Mouse (Mus musculus) liver, embryonic 16.5 days (tissue): ENCODE measurements around the gene Prss22. TPM values are rescaled to one million over a fixed set of nuclear protein-coding genes. Genes with fewer than 3 reads are reported as not detected.

Source experiments
- microRNA-seq: library from miRNA; unstranded; fragments of <30 nt; microRNA quantifications from one replicate; pipeline ENCODE4, GENCODE M21; 2016
- polyA plus RNA-seq: library from polyadenylated mRNA; unstranded; fragments of >200 nt; fragmentation: Nextera tagmentation; extraction: Ambion mirVana; gene quantifications from 2 replicates; pipeline ENCODE4 v1.2.1, GENCODE M21; 2015

The Prss22 gene
- polyA plus RNA-seq, 1 experiment from 2014 or later: not detected

Small RNA genes lying within 50 kb of the gene (microRNA-seq; reads per million reads assigned to microRNA genes)
- not detected for gene Gm27700

Other genes starting within 250 kb of the Prss22 start
- gene Flywch1, start 226.5 kb downstream of the Prss22 start, polyA plus RNA-seq: 8.6 and 10.6 TPM in 2 replicates
- gene Flywch2, start 212.0 kb downstream of the Prss22 start, polyA plus RNA-seq: 0.64 and 0.86 TPM in 2 replicates
- gene Srrm2, start 207.6 kb downstream of the Prss22 start, polyA plus RNA-seq: 150 and 172 TPM in 2 replicates
- 426 and 436 TPM in 2 replicates for gene Elob, start 169.0 kb downstream of the Prss22 start, polyA plus RNA-seq
- gene Prss33, start 162.0 kb downstream of the Prss22 start, polyA plus RNA-seq: not detected in 2 replicates
- not detected in 2 replicates for gene Prss32, start 154.2 kb downstream of the Prss22 start, polyA plus RNA-seq
- 0.06 TPM in 1 of 2 replicates, not detected in the other for gene Prss41, start 153.9 kb downstream of the Prss22 start, polyA plus RNA-seq
- not detected in 2 replicates for gene Prss21, start 130.0 kb downstream of the Prss22 start, polyA plus RNA-seq
- gene Dcpp1, start 117.2 kb downstream of the Prss22 start, polyA plus RNA-seq: not detected in 2 replicates
- not detected in 2 replicates for gene Dcpp2, start 117.2 kb downstream of the Prss22 start, polyA plus RNA-seq
- not detected in 2 replicates for gene Dcpp3, start 80.6 kb downstream of the Prss22 start, polyA plus RNA-seq
- not detected in 2 replicates for gene Sbp, start 56.4 kb downstream of the Prss22 start, polyA plus RNA-seq
- not detected in 2 replicates for gene Sbpl, start 42.8 kb downstream of the Prss22 start, polyA plus RNA-seq
- 0.07 TPM in 1 of 2 replicates, not detected in the other for gene Prss30, start 17.5 kb downstream of the Prss22 start, polyA plus RNA-seq
- gene Prss27, start 40.0 kb upstream of the Prss22 start, polyA plus RNA-seq: not detected in 2 replicates
- gene Kctd5, start 75.4 kb upstream of the Prss22 start, polyA plus RNA-seq: 10.3 and 10.8 TPM in 2 replicates
- gene Pdpk1, start 152.8 kb upstream of the Prss22 start, polyA plus RNA-seq: 24.3 and 24.4 TPM in 2 replicates
- 20.7 and 25.0 TPM in 2 replicates for gene Amdhd2, start 165.7 kb upstream of the Prss22 start, polyA plus RNA-seq
- gene Atp6v0c, start 171.6 kb upstream of the Prss22 start, polyA plus RNA-seq: 352 and 382 TPM in 2 replicates
- gene Tbc1d24, start 207.5 kb upstream of the Prss22 start, polyA plus RNA-seq: 7.0 and 7.4 TPM in 2 replicates
- gene Ntn3, start 211.4 kb upstream of the Prss22 start, polyA plus RNA-seq: 0.65 and 0.78 TPM in 2 replicates
- gene Tedc2, start 222.8 kb upstream of the Prss22 start, polyA plus RNA-seq: 7.1 and 7.4 TPM in 2 replicates